Mouse (Mus musculus): ENCODE data around the gene Srsf10. TPM values are rescaled to one million over a fixed set of nuclear protein-coding genes. Genes with fewer than 3 reads are reported as not detected.

Gene Srsf10
- total RNA-seq, 2 experiments from 2014 or later = 82.6 to 94.2 TPM

GRCm38 (mm10) chr4:135868996-135869395 lies 13.4 kb downstream of the Srsf10 start:
- H3K27ac ChIP-seq = no peak overlapping the region
- no peak for DNase-seq (ENCODE audit: low spot score in 2 of 2)
- no peak for TF ChIP-seq CTCF (conservative IDR thresholded peaks at IDR 0.05)
- H3K4me3 ChIP-seq = no peak overlapping the region

- Histone ChIP-seq H3K27ac (peak overlapping the region; percentile 21; the same call in 1 of the 2 replicates), H3K4me3 (peak overlapping the region; percentile 96)
- DNase-seq (ENCODE audit: low spot score in 2 of 2) = no peak
- no peak for TF ChIP-seq CTCF (conservative IDR thresholded peaks at IDR 0.05)
Measured at GRCm38 (mm10) chr4:135870227-135871023, 14.9 kb downstream of the Srsf10 start.

- DNase-seq (ENCODE audit: low spot score in 2 of 2) = no peak
- no peak for TF ChIP-seq CTCF (conservative IDR thresholded peaks at IDR 0.05)
- Histone ChIP-seq H3K4me3 (peak overlapping the region; percentile 96), H3K27ac (peak overlapping the region; percentile 99; the same call in 1 of the 2 replicates)
Measured at GRCm38 (mm10) chr4:135872015-135872414, 16.5 kb downstream of the Srsf10 start.

- Histone ChIP-seq H3K27ac (peak overlapping the region; percentile 99), H3K4me3 (peak overlapping the region; percentile 96)
- DNase-seq (ENCODE audit: low spot score in 2 of 2) = no peak
- TF ChIP-seq CTCF (conservative IDR thresholded peaks at IDR 0.05) = no peak
Measured at GRCm38 (mm10) chr4:135872589-135873391, 17.2 kb downstream of the Srsf10 start.

GRCm38 (mm10) chr4:135873526-135874202 lies 18.1 kb downstream of the Srsf10 start, which contains the start of gene Pnrc2:
TSS of gene Pnrc2 (minus strand) at chr4:135873850.
- DNase-seq (ENCODE audit: low spot score in 2 of 2) = peak; percentile 90 to 92
- peak within 1 kb of the TSS; percentile 99 for H3K27ac ChIP-seq
- peak; percentile 29 for TF ChIP-seq CTCF (conservative IDR thresholded peaks at IDR 0.05)
- peak within 1 kb of the TSS; percentile 96 for H3K4me3 ChIP-seq

GRCm38 (mm10) chr4:135874564-135875535 lies 19.3 kb downstream of the Srsf10 start:
- no peak for DNase-seq (ENCODE audit: low spot score in 2 of 2)
- H3K27ac ChIP-seq = peak overlapping the region; percentile 99
- TF ChIP-seq CTCF (conservative IDR thresholded peaks at IDR 0.05) = no peak
- H3K4me3 ChIP-seq = no peak overlapping the region; the same call in 1 of the 2 replicates

- Histone ChIP-seq H3K27ac (peak overlapping the region; percentile 99; the same call in 1 of the 2 replicates), H3K4me3 (no peak overlapping the region)
- peak; percentile 44 for TF ChIP-seq CTCF (conservative IDR thresholded peaks at IDR 0.05)
- no peak for DNase-seq (ENCODE audit: low spot score in 2 of 2)
Measured at GRCm38 (mm10) chr4:135875546-135875945, 20.0 kb downstream of the Srsf10 start.

GRCm38 (mm10) chr4:135875991-135876582 lies 20.5 kb downstream of the Srsf10 start:
- Histone ChIP-seq H3K4me3 (peak overlapping the region; percentile 44), H3K27ac (peak overlapping the region; percentile 99)
- TF ChIP-seq CTCF (conservative IDR thresholded peaks at IDR 0.05) = no peak
- peak in 1 of 2 experiments; percentile 34 for DNase-seq (ENCODE audit: low spot score in 2 of 2)

GRCm38 (mm10) chr4:135876583-135877020 lies 21.1 kb downstream of the Srsf10 start:
- peak overlapping the region; percentile 99 for H3K27ac ChIP-seq
- TF ChIP-seq CTCF (conservative IDR thresholded peaks at IDR 0.05) = no peak
- peak; percentile 62 to 66 for DNase-seq (ENCODE audit: low spot score in 2 of 2)
- H3K4me3 ChIP-seq = peak overlapping the region; percentile 44

- DNase-seq (ENCODE audit: low spot score in 2 of 2) = no peak
- no peak overlapping the region for H3K27ac ChIP-seq
- peak; percentile 70 for TF ChIP-seq CTCF (conservative IDR thresholded peaks at IDR 0.05)
- no peak overlapping the region for H3K4me3 ChIP-seq
Measured at GRCm38 (mm10) chr4:135877742-135878141, 22.2 kb downstream of the Srsf10 start.

- DNase-seq (ENCODE audit: low spot score in 2 of 2) = no peak
- H3K27ac ChIP-seq = no peak overlapping the region
- H3K4me3 ChIP-seq = no peak overlapping the region
- no peak for TF ChIP-seq CTCF (conservative IDR thresholded peaks at IDR 0.05)
Measured at GRCm38 (mm10) chr4:135879021-135879420, 23.5 kb downstream of the Srsf10 start.
